Mouse (Mus musculus): ENCODE measurements around the gene Nat8f7. TPM values are rescaled to one million over a fixed set of nuclear protein-coding genes. Genes with fewer than 3 reads are reported as not detected.
"Not testable (repeated sequence)": the region's sequence is repeated elsewhere in the genome, so short reads cannot be mapped to it uniquely, and the experiment has no call there.

The Nat8f7 gene
- total RNA-seq (2021) = 1 to 10 TPM; 3.8 to 4.5 TPM
- long read RNA-seq, experiment 1 = 0 reads
- long read RNA-seq, experiment 2, partial matches to known transcripts = 0 of 1 reads
- long read RNA-seq, experiment 2, other reads (novel, unspliced or antisense) = 1 of 1 reads

- H3K4me3 ChIP-seq; intact Hi-C loops (cut with DNase I); H3K27ac ChIP-seq; DNase-seq (ENCODE audit: extremely low spot score in 1 of 2, low spot score in 2 of 2): not testable (repeated sequence)
- TF ChIP-seq CTCF (IDR thresholded peaks at IDR 0.05) = peak; percentile 5
Measured at GRCm38 (mm10) chr6:85713105-85713504, at the start of gene Nat8f7. TSS of gene Nat8f7 (minus strand) at chr6:85713205.

- H3K4me3 ChIP-seq; H3K27ac ChIP-seq; DNase-seq (ENCODE audit: extremely low spot score in 1 of 2, low spot score in 2 of 2); intact Hi-C loops (cut with DNase I): not testable (repeated sequence)
Measured at GRCm38 (mm10) chr6:85762678-85763077, 49.7 kb upstream of the Nat8f7 start.

GRCm38 (mm10) chr6:85755705-85756249 lies 42.8 kb upstream of the Nat8f7 start:
- H3K27ac ChIP-seq; H3K4me3 ChIP-seq; intact Hi-C loops (cut with DNase I); DNase-seq (ENCODE audit: extremely low spot score in 1 of 2, low spot score in 2 of 2): not testable (repeated sequence)

GRCm38 (mm10) chr6:85709607-85710006 lies 3.4 kb downstream of the Nat8f7 start:
- DNase-seq (ENCODE audit: extremely low spot score in 1 of 2, low spot score in 2 of 2); intact Hi-C loops (cut with DNase I); H3K27ac ChIP-seq: not testable (repeated sequence)

GRCm38 (mm10) chr6:85709206-85709605 lies 3.8 kb downstream of the Nat8f7 start:
- intact Hi-C loops (cut with DNase I); H3K27ac ChIP-seq; DNase-seq (ENCODE audit: extremely low spot score in 1 of 2, low spot score in 2 of 2); H3K4me3 ChIP-seq: not testable (repeated sequence)

More at GRCm38 (mm10) chr6:85709607-85710006, 3.4 kb downstream of the Nat8f7 start:
- not testable (repeated sequence) for H3K4me3 ChIP-seq

GRCm38 (mm10) chr6:85701943-85702342 lies 11.1 kb downstream of the Nat8f7 start:
- DNase-seq (ENCODE audit: extremely low spot score in 1 of 2, low spot score in 2 of 2); H3K27ac ChIP-seq; intact Hi-C loops (cut with DNase I); H3K4me3 ChIP-seq: not testable (repeated sequence)

Small RNA genes lying within 50 kb of the gene (microRNA-seq; reads per million reads assigned to microRNA genes)
- 0 reads per million in 2 experiments for gene Gm27317

Other genes starting within 250 kb of the Nat8f7 start
- 100 to 1,000 TPM; 101 to 102 TPM for gene Fbxo41, start 210.2 kb downstream of the Nat8f7 start, total RNA-seq (2021)
- gene Egr4, start 199.6 kb downstream of the Nat8f7 start, total RNA-seq (2021) = 10 to 100 TPM; 43.7 to 95.7 TPM
- 10 to 100 TPM in 1 of 2 experiments, 1 to 10 TPM in 1; 9.5 to 10.4 TPM for gene Alms1, start 125.7 kb downstream of the Nat8f7 start, total RNA-seq (2021)
- gene Nat8f3, start 52.5 kb upstream of the Nat8f7 start, total RNA-seq (2021) = 1 to 10 TPM; 4.5 to 5.9 TPM
- gene Nat8f6, start 107.7 kb upstream of the Nat8f7 start, total RNA-seq (2021) = 1 to 10 TPM; 2.3 TPM
- gene Nat8f5, start 107.8 kb upstream of the Nat8f7 start, total RNA-seq (2021) = 1 to 10 TPM; 3.2 to 8.4 TPM
- 1 to 10 TPM; 2.8 to 4.4 TPM for gene Nat8, start 118.9 kb upstream of the Nat8f7 start, total RNA-seq (2021)
- 1 to 10 TPM; 2.1 to 2.7 TPM for gene Nat8f2, start 156.0 kb upstream of the Nat8f7 start, total RNA-seq (2021)
- gene Nat8f4, start 191.7 kb upstream of the Nat8f7 start, total RNA-seq (2021) = 1 to 10 TPM; 5.3 to 7.4 TPM
- 10 to 100 TPM; 52.3 to 54.3 TPM for gene Tprkb, start 198.7 kb upstream of the Nat8f7 start, total RNA-seq (2021)
- 10 to 100 TPM; 25.6 to 27.9 TPM for gene Nat8f1, start 202.5 kb upstream of the Nat8f7 start, total RNA-seq (2021)
- 10 to 100 TPM; 78.1 to 88.9 TPM for gene Dusp11, start 248.5 kb upstream of the Nat8f7 start, total RNA-seq (2021)